Mouse (Mus musculus): Measurements from ENCODE around the gene Cldn34c3. TPM values are rescaled to one million over a fixed set of nuclear protein-coding genes. Genes with fewer than 3 reads are reported as not detected.
"Not testable (repeated sequence)": the region's sequence is repeated elsewhere in the genome, so short reads cannot be mapped to it uniquely, and the experiment has no call there.

Cldn34c3 gene
- not detected in 2 replicates for polyA plus RNA-seq (2014; fragmentation: Nextera tagmentation; extraction: Ambion mirVana)

- H3K9me3 ChIP-seq (replicated peaks; ENCODE audit: control insufficient read depth, low read length); H3K27ac ChIP-seq (ENCODE audit: low read depth, low read length); H3K27me3 ChIP-seq (replicated peaks; ENCODE audit: control insufficient read depth, insufficient read depth, low read length); H3K36me3 ChIP-seq (ENCODE audit: control insufficient read depth, insufficient read depth, low read length); DNase-seq (ENCODE audit: low spot score); ATAC-seq; H3K4me2 ChIP-seq (ENCODE audit: low read length); H3K4me1 ChIP-seq (ENCODE audit: control insufficient read depth, insufficient read depth, low read length); H3K4me3 ChIP-seq (ENCODE audit: low read depth, low read length); H3K9ac ChIP-seq (ENCODE audit: low read length): not testable (repeated sequence)
Measured at GRCm38 (mm10) chrX:123793365-123793764, at the start of gene Cldn34c3. TSS of gene Cldn34c3 (plus strand) at chrX:123793665.

Other genes with a start within 250 kb of the Cldn34c3 start
- gene Cldn34c2, start 212.0 kb upstream of the Cldn34c3 start, polyA plus RNA-seq (2014; fragmentation: Nextera tagmentation; extraction: Ambion mirVana): not detected in 2 replicates
- gene Gm17467, start 88.9 kb upstream of the Cldn34c3 start, polyA plus RNA-seq (2014; fragmentation: Nextera tagmentation; extraction: Ambion mirVana): not detected in 2 replicates

Measured in forebrain, embryonic 14.5 days (tissue).